Mouse (Mus musculus) layer of hippocampus, postnatal 25 days (tissue): ENCODE data around the gene Epb41l3. TPM values are rescaled to one million over a fixed set of nuclear protein-coding genes. Genes with fewer than 3 reads are reported as not detected.
"Not testable (repeated sequence)": the region's sequence is repeated elsewhere in the genome, so short reads cannot be mapped to it uniquely, and the experiment has no call there.

Experiments
- DNase-seq, 2 experiments: peaks; one replicate each; pipeline ENCODE4 v3.0.0; 2022; ENCODE audit warnings: mixed read lengths in 2 of 2, low spot score in 1 of 2; ENCODE audit errors: extremely low spot score in 1 of 2
- total RNA-seq, 2 experiments: library from RNA; stranded (reverse); gene quantifications; 2 replicates each; pipeline ENCODE4 v1.2.3; 2021

Gene Epb41l3
- total RNA-seq, 2 experiments from 2014 or later = 127 to 132 TPM

DNA sequence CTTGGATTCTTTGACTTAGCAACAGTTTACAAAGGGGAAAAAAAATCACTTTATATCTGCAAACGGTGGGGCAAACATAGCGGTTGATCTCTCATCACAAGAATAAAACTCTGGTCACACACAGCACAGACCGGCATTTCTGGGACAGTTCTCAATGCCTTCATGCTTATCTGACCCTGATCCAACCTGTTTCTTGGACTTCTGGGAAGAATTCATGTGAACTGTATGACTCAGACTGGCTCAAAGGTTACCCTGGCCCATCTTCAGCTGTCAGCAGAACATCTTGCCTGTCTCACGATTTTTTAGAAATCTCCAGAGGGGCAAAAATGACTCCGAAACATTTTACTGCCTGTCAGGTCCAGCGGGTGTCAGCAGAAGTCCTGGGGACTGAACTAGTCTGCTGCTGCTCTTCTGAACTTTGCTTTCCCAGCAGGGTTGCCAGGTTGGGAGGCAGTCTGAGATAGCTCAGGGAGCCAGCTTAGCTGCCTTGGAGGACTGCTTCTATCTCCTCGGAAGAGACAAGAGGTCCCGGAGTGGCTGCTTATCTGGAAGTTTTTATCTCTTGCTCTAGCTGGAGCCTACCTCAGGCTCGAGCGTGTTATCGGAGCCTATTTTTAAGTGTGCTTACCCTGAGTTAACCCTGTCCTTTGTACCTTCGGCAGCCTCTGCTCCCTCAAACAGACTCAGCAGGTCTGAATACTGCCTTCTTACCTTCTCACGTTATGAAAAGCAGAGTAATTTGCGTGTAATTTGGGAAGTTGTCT, 29.7 kb downstream of the Epb41l3 start:
- no peak for DNase-seq

GRCm38 (mm10) chr17:69105799-69106401, 30.4 kb downstream of the Epb41l3 start:
- DNase-seq = peak; percentile 22 to 73

GRCm38 (mm10) chr17:69109216-69109615, 33.7 kb downstream of the Epb41l3 start:
- DNase-seq = no peak

GRCm38 (mm10) chr17:69112232-69112631, 36.7 kb downstream of the Epb41l3 start:
- DNase-seq = no peak

DNA sequence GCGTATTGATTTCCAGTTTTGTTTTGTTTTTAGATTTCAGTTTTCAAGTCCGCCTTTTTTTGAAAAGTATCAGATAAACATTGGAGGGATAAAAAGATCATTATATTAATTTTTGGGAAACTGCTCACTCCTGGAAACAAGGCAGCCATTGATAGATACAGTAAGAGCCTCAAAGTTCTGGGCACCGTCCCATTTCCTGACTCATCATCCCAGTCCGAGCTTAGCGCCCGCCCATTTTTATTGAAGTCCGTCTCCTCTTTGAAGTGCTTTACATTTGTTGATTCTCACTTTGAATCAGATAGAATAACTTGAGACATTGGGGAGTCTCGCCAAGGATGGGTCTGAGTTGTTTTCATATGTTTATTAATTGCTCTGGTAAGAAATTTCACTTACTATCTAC, 43.7 kb downstream of the Epb41l3 start:
- no peak for DNase-seq

DNA sequence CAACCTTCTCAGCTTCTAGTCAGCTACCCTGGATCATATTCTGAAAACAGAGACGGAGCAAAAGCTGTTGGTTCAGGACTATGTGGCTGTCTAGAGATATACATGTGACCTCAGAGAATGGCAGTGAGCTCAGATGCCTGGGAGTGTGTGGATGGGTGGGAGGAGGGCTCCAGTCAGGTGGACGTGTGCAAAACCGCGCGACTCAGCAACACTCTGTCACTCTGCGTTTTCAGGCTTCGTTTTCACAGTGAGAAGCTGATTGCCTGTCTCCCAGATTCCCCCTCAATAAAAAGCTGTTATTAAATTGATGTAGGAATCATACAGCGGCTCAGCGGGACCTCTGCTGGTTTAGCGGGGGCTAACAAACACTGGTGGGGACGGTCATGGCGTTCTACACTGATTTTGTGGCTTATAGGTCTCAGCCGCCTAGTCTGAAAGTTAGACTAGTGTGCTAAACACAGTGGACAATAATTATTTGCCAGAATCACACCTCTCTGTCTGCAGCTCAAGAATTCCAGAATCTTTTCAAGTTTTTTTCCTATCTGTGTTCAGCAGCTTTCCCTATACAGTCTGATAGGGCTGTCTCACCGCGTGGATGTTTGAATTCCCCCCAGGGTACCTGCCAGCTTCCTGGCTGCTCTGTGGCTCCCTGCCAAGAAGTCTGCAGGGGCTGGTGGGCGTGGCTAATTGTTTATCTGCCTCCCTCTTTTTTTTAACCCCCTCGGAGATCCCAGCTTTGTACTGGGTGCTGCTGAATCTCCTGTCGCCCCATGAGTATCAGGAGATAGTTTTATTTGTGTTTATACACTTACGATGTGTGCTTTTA, 45.3 kb downstream of the Epb41l3 start:
- DNase-seq = no peak

DNA sequence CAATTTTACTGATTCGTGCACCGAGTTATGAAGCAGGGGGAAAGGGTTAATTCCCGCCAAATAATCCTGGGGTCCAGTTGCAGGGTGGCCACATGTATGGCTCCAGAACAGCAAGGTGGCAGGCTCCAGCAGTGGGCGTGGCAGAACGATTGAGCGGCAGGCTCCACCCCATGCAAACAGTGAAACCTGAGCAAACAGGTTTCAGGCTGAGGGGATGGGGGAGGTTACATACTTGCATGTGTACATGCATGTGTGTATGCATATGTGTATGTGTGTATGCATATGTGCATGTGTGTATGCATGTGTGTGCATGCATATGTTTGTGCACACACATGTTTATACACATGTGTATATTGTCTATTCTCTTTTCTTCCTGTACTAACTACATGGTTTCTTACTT, 46.9 kb downstream of the Epb41l3 start:
- not testable (repeated sequence) for DNase-seq

DNA sequence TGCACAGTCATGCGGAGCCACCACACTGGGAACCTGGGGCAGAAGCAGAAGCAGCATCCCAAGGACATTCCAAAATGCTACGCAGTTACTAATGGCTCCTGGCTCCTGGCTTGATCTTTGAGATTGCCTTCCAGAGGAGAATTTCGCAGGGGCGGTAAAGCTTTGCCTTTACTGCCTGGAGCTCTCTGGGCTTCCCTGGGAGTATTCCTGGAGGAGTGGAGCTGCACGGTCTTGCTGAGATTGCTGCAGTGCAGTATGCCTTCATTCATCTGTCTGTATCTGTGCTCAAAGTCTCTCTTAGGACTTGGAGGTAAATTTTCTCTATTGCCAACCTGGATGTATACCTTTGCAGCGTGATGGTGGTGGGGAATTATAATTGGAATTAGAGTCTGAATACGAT, 52.0 kb downstream of the Epb41l3 start:
- peak in 1 of 2 experiments; percentile 8 for DNase-seq

DNA sequence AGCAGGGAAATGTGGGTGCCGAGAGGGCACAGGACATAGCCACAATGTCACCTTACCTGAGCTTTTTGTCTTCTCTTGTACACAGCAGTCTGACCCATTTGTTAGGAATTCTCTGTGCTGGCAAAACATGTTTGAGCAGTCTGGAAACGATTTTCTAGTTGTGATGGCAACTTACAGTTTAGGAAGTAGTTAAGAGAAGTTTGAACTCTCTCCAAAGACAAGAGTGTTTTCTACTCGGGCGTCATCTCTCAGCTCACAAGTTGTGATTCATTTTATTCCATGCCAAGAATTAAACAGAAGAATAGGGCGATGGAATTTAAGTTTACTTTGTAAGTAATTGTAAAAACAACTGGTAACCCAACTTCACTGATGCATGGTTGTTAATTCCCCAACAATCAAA, 52.5 kb downstream of the Epb41l3 start:
- DNase-seq = no peak

- DNase-seq = no peak
Measured at GRCm38 (mm10) chr17:69129434-69129833, 54.0 kb downstream of the Epb41l3 start.

- DNase-seq = no peak
Measured at GRCm38 (mm10) chr17:69143017-69143416, 67.5 kb downstream of the Epb41l3 start.

DNA sequence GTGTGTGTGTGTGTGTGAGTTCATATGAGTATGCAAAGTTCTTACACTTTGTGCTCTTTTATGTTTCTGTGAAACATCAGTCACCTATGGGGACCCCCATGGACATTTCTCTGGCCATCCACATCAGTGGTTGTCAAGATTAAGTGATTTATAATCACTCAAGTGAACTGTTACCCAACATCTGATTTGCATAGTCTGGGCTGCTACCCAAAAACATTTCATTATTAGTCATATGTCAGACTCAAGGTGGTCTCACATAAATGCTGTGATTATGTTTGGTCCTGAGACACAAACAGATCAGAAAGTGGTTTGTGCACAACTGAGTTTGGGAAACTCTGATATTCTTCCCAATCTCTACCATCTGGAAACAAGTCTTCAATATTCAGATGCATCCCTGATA, 75.3 kb downstream of the Epb41l3 start:
- no peak for DNase-seq

DNA sequence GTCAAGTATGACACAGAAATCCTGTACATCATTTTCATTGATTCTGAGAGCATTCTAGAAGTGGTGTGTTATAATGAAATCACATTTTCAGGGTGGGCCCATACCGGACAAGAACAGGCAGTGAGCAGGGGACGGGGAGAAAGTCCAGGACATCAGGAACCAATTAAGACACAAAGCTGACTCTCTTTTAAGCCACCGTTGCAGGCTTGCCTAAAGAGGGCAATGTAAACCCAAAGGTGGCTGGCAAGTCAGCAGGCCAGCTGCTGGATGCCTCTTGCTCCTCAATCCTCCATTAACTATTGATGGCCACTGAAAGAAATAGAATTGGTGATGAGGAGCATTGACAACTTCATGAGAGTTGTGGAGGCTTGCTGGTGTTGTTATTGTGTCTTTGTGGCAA, 75.8 kb downstream of the Epb41l3 start:
- DNase-seq = no peak

GRCm38 (mm10) chr17:69155034-69155433, 79.6 kb downstream of the Epb41l3 start:
- DNase-seq = no peak

GRCm38 (mm10) chr17:69156522-69157100, 81.1 kb downstream of the Epb41l3 start:
- peak; percentile 25 to 54 for DNase-seq

DNA sequence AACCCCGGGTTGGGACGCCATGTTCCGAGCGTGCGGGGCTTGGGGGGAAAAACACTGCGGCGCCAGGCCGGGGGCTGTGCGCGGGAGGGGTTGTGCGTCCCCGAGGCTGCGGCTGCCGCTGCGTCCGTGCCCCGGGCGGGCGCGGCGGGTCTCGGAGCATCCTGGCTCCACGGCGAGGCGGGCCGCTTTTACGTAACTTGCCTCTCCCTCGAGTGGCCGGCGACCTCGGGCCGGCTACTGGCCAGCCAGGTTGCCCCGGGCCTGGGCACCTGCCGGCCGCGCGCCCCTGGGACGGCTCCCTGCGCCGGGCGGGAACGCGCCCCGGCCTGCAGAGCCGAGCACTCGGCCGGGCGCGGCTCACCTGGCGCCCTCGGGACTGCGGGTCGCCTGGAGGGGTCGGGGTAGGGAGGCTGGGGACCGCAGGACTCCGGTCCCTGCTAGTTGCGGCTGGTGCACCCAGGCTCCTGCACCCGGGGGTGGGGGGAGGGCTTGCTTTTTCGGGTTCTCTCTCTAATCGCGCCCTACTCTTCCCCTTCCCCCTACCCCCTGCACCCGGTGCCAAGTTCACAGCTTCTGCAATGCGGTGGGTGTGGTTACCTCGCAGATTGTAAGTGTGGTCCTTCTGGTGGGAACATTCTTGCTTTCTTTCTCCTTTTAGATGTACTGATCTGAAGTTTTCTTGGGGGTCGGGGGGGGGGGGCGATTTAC, 81.8 kb downstream of the Epb41l3 start:
- DNase-seq = no peak

DNA sequence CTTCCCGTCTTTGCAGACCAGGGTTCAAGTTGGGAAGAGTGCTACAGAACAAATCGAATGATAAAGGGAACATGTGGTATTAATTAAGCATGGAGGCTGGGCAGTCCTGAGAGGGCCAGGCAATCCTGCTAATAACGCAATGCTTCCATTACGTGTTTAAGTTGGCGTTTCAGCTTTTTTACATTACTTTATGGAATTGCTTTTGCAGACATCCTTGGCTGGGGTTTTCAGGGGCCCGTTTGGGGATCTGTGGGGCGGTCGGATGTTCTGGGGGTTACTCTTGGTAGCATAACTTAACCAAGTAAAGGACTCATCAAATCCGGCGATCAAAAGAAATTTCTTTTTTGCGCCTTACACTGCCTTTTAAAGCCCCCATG, 82.3 kb downstream of the Epb41l3 start:
- DNase-seq = no peak

- no peak for DNase-seq
Measured at GRCm38 (mm10) chr17:69158690-69159089, 83.2 kb downstream of the Epb41l3 start.

DNA sequence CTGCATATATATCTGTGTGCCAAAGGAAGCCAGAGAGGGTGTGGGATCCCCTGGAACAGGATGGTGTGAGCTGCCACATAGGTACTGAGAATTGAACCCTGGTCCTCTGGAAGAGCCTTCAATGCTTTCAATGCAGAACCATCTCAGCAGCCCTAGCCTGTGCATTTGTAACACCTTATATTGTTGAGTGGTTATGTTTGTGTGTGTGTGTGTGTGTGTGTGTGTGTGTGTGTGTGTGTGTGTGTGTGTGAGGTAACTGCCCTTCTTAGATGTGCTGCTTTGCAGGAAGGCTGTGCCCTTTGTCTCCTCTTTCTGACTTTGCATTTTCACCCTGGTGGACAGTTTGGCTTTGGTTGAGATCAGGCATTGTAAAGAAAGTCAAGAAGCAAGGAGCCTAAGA, 87.2 kb downstream of the Epb41l3 start:
- no peak for DNase-seq

DNA sequence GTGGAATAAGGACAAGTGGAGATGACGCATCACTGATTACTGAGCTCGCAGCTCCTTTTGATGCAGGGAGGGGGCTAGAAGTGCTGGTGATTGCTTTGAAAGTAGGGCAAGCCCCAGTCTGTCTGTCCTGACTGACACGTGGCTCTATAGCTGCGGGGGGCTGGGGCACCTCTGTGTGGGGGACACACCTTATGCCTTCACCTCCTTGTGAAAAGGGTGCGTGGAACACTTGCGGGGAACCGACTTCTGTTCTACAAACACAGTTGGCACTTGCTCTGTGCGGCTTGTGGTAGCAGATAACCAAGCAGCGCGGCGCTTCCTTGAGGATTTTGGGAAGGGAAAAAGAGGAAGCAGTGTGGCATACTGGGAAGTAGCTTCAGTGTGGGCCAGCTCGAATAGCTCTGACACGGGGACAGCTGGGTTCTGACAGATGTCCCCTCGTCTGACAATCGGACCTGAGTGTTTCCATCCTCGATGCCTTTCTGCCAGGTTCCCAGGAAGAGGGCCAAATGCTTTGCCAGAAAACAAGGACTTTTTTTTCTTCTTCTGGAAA, 101.5 kb downstream of the Epb41l3 start:
- DNase-seq = peak in 1 of 2 experiments; percentile 12
